Mouse (Mus musculus): ENCODE measurements around the gene Ybey.

The Ybey gene

DNA sequence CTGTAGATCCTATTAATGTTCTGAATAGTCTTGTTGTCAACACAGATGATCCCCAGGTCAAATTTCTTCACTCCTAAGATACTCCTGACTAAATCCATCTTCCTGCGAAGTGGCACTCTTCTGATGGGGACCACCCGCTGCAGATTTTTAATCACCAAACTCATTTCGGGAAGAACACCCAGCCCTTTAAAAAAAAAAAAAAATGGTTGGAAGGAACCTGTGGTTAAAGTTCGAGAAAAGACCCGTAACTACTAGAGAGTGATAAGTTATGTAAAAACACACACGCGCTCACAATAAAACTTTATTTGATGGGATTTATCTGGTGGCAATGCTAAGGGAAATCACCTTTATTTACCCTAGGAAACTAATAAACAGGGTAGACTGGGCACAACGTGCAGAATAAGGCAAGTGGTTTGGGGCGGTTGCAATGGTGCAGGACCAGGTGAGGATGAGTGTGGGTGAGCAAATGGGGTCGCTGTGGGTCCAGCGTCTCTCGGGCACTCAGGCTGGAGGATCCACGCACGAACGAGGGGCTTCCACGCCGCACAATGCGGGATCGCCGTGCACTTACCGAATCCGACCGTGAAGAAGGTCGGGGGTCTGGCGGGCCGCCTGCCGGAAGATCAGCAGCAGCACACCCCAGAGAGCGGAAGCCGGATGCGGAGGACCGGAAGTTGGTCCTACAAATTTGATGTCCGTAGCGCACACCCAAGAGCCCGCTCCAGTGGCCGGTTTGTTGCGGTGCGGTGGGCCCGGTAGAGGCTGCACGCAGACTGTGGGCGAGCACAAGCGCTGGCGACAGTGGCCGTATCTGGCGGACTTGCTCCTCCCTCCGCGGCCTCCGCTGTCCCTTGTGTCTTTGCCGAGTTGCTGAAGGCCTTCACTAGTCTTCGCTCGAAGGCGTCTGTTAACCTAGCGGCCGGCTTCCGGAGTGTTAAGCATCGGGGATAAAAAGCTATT lies at the start of gene Ybey, which contains the start of gene Mcm3ap:
Gene Ybey, minus strand, starts transcription at position 912 of the 960 bp plus-strand sequence.
Gene Mcm3ap, plus strand, starts transcription at position 725 of the 960 bp plus-strand sequence.
- peak; percentile 85 to 91 for DNase-seq

DNA sequence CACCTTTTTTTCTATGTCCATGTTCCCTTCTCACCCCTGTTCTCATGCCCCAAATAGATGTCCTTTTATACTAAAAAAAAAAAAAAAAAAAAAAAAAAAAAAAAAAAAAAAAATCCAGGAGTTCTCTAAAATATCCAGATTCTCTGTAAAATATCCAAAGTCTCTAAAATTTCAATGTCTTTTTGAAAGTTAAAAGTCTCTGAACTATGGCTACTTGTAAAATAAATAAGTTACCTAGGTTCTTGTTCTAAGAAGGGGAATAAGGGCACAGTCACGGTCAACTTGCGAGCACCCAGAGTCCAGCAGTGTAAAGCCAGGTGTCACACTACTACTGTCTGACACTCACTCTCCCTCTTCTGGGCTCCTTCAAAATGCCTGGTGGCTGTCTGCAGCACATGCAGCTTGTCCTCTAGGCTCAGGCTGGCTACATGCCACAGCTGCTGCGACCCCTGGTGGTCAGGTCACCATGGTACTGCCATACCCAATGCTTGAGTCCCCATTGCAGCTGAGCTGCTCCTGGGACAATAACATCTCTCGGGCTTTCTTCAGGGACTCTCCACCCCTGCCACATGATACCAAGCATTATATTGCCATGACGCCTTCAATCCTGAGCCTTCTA lies 44.2 kb upstream of the Ybey start:
- DNase-seq = peak; percentile 62 to 89

DNA sequence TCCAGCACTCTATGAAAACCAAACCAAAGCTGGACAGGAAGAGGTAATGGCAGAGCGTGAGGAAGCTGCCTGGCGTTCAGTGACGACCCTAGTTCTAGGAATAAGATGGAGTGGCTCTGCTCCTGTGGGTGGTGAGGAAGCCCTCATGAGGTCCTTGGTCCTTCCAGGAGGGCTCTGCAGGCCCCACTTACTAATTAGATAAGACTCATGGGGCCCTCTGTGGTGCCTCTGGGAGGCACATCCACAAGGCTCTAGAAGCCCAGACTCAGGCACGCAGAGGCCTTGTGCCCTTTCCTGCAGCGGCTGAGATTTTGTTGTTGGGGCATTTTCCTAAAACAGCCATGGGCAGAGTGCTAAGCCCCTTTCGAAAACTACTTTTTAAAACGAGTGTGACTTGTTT lies 37.0 kb upstream of the Ybey start:
- no peak for DNase-seq

DNA sequence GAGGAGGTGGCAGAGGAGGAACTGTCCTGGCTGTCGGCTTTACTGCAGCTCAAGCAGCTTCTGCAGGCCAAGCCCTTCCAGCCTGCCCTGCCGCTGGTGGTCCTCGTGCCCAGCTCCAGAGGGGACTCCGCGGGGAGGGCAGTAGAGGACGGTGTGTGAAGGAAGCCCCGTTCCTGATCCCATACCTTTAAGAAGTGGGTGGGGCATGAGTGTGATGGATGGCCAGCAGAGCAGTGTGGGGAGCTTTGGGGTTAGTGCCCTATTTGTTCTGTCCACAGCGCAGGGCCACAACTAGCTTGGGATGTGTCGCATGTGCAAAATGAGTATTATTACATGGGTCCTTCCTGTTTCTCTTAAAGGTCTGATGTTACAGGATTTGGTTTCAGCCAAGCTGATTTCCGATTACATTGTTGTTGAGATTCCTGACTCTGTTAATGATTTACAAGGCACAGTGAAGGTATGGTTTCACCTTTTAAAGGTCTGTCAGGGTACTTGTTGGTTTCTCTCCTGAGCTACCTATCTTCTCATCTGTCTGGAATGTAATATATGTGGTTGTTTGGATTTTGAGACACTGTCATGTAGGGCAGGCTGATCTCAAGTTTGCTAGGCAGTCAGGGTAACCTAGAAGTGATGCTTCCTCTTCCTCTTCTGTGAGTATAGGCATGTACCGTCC lies 35.5 kb upstream of the Ybey start:
- DNase-seq = no peak

DNA sequence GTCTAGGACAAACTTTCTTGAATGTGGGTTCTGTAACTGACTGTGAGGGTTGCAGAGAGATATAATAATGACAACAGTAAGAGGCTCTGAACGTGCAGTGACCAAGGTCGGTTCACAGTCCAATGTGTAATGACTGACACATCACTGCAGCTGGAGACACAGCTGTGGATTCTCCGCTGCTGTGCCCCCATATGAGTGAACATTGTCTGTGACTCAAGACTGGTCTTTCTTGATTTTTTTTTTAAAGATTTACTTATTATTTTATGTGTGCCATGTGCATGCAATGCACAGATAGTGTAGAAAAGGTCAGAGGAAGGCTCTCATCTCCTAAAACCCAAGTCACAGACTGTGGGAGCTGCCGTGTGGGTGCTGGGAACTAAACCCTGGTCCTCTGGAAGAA lies 28.6 kb upstream of the Ybey start:
- no peak for DNase-seq

DNA sequence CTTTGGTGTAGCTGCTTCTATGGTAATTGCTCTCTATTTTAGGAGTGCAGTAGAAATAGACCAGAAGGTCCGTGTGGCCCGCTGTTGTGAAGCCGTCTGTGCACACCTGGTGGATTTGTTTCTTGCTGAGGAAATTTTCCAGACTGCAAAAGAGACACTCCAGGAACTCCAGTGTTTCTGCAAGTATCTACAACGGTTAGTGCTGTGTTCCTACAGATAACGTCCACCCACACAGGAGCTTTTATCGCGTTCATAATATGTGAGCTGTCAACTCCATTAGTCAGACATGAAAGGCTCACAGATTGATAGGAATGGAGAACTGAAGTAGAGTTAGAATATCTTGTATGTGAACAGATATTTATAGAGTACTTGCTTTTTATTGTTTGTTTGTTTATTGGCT lies 27.5 kb upstream of the Ybey start:
- DNase-seq = no peak

DNA sequence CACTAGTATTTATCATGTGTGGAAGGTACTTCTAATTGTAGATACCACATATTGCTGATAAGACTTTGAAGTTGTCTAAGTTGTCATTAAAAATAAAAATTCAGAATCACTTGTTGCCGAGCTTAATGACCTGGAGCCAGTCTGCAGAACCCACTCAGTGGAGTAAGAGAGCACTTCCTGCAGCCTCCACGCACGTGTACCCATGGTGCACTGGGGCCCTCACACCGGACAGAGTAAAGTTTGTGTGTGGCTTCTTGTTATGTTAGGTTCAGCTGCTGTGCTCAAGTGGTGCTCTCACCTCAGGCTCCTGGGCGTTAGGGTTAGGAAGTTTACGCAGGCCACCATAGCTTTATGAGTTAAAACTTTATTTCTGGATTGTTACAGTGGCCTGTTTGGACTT lies 26.6 kb upstream of the Ybey start:
- DNase-seq = no peak

DNA sequence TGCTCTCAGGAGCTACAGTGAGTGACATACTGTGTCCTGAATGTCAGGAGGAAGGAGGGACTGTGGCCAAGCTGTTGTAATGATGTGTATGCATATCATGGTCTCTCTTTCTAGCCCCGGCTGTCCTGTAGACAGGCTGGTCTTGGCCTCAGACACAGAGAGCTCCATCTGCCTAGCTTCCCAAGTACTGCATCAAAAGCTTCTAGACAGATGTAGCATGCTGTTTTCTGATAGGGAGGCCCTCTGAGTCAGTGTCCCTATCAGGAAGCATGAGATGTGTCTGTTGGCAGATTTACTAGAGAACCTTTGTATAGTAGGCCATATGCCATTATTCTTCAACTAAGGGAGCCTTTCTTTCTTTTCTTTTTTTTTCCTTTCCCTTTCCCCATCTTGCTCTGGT lies 24.6 kb upstream of the Ybey start:
- DNase-seq = no peak

DNA sequence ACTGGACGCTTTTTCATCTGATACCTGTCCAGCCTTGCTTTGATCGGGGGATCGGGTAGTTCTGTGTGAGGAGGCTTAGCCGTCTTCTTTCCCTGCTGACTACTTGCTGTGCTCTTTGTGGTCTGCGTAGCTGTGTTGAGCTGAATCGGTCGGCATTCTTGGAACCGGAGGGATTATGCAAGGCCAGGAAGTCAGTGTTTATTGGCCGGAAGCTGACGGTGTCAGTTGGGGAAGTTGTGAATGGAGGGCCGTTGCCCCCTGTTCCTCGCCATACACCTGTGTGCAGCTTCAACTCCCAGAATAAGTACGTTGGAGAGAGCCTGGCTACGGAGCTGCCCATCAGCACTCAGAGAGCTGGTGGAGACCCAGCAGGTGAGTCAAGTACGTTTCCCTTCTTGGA lies 20.3 kb upstream of the Ybey start:
- no peak for DNase-seq

DNA sequence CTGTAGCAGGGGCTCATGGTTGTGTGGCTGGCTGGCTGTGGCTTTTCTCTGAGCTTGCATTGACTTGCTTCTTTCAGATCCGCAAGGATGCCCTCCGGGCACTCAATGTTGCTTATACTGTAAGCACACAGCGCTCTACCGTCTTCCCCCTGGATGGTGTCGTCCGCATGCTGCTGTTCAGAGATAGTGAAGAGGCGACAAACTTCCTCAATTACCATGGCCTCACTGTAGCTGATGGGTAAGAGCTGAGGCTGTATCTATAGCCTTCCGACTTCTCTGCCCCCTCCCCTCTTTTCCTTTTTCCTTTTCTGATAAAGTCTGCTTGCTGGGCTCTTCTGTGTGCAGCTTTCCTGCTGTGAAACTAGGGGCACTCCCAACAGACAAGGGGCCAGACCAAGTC lies 19.4 kb upstream of the Ybey start:
- DNase-seq = no peak

DNA sequence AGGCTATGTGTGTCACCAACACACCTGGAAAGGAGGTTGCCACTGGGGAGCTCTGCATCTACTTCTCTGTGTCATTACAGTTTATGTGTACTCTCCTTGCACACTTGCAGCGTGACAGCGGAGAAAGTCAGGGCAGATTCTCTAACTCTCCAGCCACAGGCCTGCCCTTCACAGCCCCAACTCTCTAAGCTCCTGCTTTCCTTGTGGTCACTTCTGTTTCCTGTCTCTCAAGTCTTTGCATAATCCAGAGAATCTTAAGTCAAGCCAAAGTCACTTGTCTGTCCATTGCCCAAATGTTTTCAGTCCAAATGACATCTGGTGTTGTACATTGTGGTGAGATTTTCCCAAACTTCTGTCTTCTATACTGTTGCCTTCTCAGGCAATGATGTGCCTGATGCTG lies 17.4 kb upstream of the Ybey start:
- no peak for DNase-seq

DNA sequence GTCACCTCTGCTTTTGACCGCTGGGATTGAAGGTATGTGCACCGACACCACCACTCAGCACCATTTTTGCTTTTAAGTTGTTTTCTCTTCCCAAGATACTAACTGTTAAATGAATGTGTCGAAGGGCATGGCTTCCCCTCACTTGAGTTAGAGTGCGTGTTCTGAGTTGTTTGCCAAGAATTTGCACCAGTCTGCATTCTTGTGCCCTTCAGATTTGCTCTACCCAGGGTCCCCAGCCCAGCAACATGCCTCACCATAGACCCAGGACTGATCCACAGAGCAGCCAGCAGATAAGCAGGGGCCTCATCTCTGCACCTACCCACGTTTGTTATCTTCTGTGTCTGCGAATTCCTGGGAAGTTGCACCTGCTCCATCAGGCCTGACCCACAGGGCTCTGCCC lies 12.6 kb upstream of the Ybey start:
- DNase-seq = no peak

DNA sequence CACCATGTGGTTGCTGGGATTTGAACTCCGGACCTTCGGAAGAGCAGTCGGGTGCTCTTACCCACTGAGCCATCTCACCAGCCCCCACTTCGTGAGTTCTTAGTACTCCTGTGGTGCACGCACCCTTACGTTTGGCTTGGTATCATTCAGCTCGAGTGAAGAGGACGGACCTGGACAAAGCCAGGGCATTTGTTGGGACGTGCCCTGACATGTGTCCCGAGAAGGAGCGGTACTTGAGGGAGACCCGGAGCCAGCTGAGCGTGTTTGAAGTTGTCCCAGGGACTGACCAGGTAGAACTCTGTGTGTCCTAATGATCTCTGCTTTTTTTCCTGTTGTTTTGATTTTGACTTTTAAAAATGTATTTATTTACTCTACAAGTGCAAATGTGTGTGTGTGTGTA lies 11.9 kb upstream of the Ybey start:
- DNase-seq = no peak

DNA sequence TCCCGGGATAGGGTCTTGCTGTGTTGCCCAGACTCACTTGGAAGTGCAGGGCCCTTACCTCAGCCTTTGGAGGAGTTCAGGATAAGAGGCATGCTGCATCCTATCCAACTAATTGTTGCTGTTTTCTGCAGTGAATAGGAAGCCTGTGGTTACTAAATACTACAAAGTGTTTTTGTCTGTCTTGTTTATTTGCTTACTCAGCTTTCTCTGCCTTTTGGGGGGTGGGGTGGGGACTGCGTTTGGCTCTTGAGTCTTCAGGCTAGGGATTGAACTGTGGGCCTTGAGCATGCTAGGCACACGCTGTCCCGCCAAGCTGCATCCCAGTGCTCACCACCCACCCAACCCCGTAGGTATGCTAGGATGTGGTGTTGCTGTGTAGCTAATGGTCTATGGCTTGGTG lies 4.8 kb upstream of the Ybey start:
- DNase-seq = no peak

DNA sequence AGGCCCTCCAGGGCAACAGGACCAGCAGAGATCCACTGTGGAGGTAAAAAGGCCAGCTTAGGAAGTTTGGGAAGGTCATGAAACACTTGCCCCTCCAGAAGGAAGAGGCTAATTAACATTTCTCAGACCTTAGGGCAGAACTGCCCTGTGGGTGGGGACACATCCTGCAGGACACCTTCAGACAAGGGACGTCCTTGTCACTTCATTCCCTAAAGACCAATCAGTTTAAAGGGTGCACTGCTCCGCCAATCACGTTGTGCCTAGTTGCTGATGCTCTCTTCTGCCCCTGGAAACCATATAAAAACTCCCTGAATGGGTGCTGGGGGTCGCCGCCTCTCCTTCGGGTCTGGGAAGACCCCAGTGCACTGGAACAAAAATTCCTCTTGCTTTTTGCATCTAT lies 6.2 kb downstream of the Ybey start:
- no peak for DNase-seq

DNA sequence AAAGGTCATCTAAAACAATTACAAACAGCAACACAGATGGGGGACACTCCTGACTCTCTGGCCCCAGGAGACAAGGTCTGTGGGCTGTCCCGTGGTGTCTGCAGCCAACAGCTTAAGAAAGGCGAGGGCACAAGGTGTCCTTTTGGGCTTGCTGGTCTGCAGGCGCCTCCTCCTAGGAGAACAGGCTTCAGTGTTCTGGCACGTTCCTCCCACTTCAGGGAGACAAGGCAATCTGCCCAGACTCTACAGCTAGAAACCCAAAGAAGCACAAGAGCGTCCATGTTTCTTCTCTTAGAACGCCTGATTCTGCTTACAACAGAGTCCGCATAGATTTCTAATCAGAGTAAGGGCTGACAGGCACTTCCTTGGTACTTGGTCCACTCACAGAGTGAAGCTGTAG lies 6.6 kb downstream of the Ybey start:
- no peak for DNase-seq

DNA sequence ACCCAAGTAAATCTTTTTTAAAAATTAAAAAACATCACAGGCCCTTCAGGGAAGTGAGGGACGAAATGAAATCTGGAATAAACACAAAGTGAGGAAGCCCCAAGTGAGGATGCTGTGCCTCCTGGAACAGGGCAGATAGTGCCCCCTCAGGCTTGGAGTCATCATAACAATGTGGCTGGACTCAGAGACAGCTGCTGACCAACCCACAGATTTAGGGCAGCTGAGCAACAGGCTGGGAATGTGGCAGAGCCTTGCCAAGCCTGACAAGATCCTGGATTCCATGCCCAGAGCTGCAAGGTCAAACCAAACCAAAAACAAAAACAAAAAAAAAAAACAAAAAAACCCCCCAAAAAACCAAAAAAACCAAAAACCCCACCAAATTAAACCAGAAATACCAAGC lies 7.7 kb downstream of the Ybey start:
- DNase-seq = no peak

DNA sequence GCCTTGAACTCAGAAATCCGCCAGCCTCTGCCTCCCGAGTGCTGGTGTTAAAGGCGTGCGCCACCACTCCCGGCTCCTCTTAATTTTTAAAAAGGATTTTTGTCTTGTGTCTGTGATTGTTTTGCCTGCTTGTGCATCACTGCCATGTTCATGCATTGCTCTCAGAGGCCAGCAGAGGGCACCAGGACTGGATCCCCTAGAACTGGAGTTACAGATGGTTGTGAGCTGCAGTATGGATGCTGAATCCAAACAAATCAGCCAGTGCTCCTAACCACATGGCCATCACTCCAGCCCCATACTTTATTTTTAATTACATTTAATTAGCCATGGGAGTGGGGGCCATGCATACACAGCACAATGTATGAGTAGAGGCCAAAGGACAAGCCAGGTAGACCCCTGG lies 13.6 kb downstream of the Ybey start:
- peak; percentile 44 to 79 for DNase-seq

DNA sequence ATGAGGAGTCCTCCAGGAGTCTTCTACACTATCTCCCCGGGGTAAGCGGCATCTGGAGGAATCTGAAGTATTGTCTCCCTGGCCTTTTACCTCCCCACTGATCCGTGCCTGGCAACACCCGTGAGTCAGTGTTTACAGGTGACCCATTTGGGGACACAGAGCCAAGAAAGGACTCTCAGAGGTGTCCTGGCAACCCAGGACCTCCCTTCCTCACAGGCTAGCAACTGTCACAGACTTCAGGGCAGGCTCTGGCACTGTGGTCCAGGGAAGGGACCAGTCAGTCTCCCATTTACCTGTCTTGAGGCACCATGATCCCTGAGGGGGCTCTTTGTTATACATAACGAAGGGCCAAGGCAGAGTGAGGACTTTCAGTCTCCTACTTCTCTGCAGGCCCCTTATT lies 20.1 kb downstream of the Ybey start, which contains the start of gene 2610028H24Rik:
Gene 2610028H24Rik, plus strand, starts transcription at position 231 of the 400 bp plus-strand sequence.
- no peak for DNase-seq

DNA sequence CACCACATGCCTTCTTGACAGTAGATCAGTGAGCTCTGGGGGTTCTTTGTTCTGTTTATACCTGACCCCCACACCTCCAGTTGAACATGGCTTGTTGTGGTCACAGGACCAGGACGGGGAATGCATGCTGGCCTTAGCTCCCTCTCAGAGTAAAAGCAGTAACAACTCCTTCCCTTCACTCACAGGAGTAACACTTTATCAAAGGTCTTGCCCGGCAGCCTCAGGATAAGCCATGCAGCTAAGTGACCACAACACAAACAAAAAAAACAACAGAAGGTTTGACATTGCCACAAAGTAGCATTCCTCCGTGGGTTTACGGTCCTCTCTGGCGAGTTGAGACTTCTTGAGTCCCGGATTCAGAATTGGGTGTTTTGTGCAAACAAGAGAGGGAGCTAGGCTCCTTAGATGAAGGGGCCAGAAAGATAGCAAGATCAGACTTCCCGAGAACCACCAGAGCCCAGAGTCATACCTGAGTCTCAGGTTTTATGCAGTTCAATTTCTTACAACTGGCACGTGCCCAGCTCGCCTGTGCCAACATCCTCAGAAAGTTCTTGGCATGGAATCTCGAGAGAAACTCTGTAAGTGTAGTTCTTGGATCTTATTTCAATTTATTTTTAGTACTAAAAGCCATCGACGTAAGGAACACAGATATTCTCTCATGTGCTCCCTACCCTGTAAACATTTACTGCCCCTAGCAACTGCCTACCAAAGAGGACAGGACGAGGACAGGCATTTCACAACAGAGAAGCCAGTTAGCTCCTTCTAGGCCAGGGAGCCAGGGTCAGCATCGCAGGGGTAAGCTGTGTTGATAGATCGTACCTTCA lies 21.3 kb downstream of the Ybey start:
- no peak for DNase-seq

DNA sequence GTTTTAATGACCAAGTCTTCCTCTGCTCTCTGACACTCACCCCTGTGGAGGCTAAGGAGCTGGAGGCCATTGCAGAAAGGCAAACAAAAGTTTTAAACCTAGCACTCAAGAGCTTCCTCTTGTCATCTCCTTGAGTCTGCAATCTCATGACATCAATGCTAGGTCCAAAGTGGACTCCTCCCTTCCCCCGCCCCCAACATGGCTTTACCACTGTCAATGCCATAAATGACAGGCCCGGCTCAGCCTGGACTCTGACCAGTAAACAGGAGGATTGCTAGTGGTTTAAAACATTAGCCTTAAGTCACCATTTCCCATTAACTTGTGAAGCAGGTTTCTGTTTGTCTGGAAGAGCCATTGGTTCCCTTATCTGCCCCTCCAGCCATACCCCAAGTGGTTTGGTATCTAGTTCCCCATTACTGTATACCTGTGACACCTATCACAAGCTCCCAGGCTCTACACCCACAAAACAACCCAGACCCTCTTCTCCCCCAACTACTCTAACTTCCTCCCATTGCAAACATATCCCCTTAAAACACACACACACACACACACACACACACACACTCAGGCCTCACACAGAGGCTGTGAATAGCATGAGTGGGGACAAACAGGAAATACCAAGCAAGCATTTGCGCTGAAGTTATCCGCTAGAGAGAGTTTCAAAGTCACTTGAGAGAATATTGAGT lies 22.8 kb downstream of the Ybey start:
- peak; percentile 39 to 54 for DNase-seq

Data from kidney, postnatal 36 days (tissue).